In genomic region chr9:21566538-21566937, GRCm38 (mm10) we compare ENCODE assay signal across 15 mouse cellular contexts.
"Had no signal": no experiment of that assay in that cellular context is flagged by ENCODE, and none has a peak within 500 bp of the region (broad histone marks: within the 10 kb centered on the region; RNA-seq: fewer than 3 reads in every experiment).

No protein-coding gene starts in this region.

- DNase-seq: kidney, adult 11 months; kidney, adult 8-10 months; kidney, postnatal 10 days; kidney, postnatal 36 days; layer of hippocampus, adult 9-11 months; lung, adult 2 months; lung, postnatal 14 days; thymus, adult 18-20 months; thymus, postnatal 36 days had no signal

- H3K27ac ChIP-seq: intestine, embryonic 15.5 days; kidney, embryonic 15.5 days; limb, embryonic 10.5 days; limb, embryonic 13.5 days; macrophage; midbrain, embryonic 12.5 days had no signal

- H3K4me2 ChIP-seq: intestine, embryonic 15.5 days; kidney, embryonic 15.5 days; limb, embryonic 13.5 days; midbrain, embryonic 12.5 days had no signal

- H3K9ac ChIP-seq: intestine, embryonic 15.5 days; kidney, embryonic 15.5 days; limb, embryonic 13.5 days; midbrain, embryonic 12.5 days had no signal

- H3K9me3 ChIP-seq: intestine, embryonic 15.5 days; kidney, embryonic 15.5 days; limb, embryonic 10.5 days; limb, embryonic 13.5 days; midbrain, embryonic 12.5 days had no signal

- H3K27me3 ChIP-seq: intestine, embryonic 15.5 days; kidney, embryonic 15.5 days; limb, embryonic 13.5 days; midbrain, embryonic 12.5 days had no signal

- ATAC-seq: intestine, embryonic 15.5 days had no signal

- H3K4me3 ChIP-seq: intestine, embryonic 15.5 days; kidney, embryonic 15.5 days; limb, embryonic 10.5 days; limb, embryonic 13.5 days; midbrain, embryonic 12.5 days had no signal

- H3K4me1 ChIP-seq: intestine, embryonic 15.5 days; kidney, embryonic 15.5 days; limb, embryonic 13.5 days; midbrain, embryonic 12.5 days had no signal
